Mouse (Mus musculus) CH12.LX (cell line): ENCODE results near the gene Fgd2.

Source experiments
- CHD2 ChIP-seq: IDR thresholded peaks from 2 replicates; pipeline ENCODE4 v1.6.1; 2011; ENCODE audit warnings: low read length, improper control_type of control experiment
- CTCF ChIP-seq, 2 experiments: IDR thresholded peaks in 1 of 2; conservative IDR thresholded peaks in 1 of 2; 2 replicates each; pipeline ENCODE4 v1.5.1; 2011 to 2012; ENCODE audit warnings: low read depth in 2 of 2, low read length in 2 of 2, improper control_type of control experiment in 1 of 2, inconsistent platforms in 1 of 2, mild to moderate bottlenecking in 1 of 2, moderate library complexity in 1 of 2
- GABPA ChIP-seq: IDR thresholded peaks from 2 replicates; pipeline ENCODE4 v1.6.1; 2012; ENCODE audit warnings: low read depth, low read length, improper control_type of control experiment, inconsistent platforms; ENCODE audit not compliant: insufficient replicate concordance
- MAX ChIP-seq: IDR thresholded peaks from 2 replicates; pipeline ENCODE4 v1.6.1; 2011; ENCODE audit warnings: low read length, improper control_type of control experiment
- MEF2A ChIP-seq: IDR thresholded peaks from 2 replicates; pipeline ENCODE4 v1.6.1; 2014; ENCODE audit warnings: low read depth, mild to moderate bottlenecking, inconsistent platforms, low read length, improper control_type of control experiment, borderline replicate concordance
- MYC ChIP-seq: IDR thresholded peaks from 2 replicates; pipeline ENCODE4 v1.6.1; 2011; ENCODE audit warnings: low read depth, mild to moderate bottlenecking, improper control_type of control experiment, low read length
- POLR2A ChIP-seq: IDR thresholded peaks from 2 replicates; pipeline ENCODE4 v1.6.1; 2011; ENCODE audit warnings: low read depth, mild to moderate bottlenecking, improper control_type of control experiment, low read length

DNA sequence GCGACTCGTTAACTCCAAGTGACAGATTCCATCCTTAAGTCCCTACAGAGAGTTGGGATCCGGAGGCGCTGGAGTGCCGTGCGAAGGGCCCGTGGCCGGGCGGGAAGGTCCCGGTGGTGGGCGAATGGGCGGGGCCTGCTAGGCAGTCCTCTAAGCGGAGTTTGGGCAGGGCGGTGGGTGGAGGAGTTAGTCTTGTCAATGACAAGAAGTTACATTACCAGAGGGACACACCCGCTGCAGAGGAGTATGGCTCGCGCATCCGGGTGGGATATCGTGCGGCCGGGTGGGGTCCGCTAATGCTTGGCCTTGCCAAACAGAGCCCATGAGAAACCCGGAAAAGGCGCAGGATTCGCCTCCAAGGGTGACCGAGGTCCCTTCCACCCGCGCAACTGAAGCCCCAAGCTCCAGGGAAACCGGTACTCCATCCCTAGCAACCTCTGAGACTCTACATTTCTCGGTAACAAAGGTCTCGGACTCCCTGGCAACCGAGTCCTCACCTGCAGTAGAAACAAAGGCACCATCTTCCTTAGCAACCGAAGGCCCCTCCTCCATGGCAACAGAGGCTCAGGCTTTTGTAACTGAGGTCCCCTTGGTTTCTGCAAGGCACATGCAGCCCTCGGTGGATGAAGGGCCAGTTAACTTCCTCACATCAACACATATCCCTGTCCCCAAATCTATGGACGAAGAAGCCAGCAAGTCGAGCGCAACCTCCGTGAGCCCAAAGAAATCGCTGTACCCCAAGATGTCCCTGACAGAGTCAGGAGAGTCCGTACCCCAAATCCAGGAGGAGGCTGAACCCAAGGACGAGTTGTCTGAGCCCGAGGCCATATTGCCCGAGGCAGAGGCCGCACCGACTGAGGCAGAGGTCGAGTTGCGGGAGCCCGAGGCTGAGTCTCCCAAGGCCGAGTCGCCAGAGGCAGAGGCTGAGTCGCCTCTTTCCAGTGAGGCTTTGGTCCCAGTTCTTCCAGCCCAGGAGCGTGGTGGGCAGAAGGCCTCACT is 33.9 kb upstream of the Fgd2 start:
- TF ChIP-seq POLR2A (no peak), GABPA (no peak), CTCF (conservative IDR thresholded peaks at IDR 0.05 in 1 of 2, IDR thresholded peaks at IDR 0.05 in 1 of 2; ENCODE audit: low read depth in 2 of 2, low read length in 2 of 2) (no peak), CHD2 (no peak), MYC (no peak), MAX (no peak), MEF2A (no peak)
